Mouse (Mus musculus) heart, adult 9 months (tissue): Measurements from ENCODE around the gene Bace2.

ENCODE experiments used
- DNase-seq, 2 experiments: peaks; one replicate each; pipeline ENCODE4 v3.0.0; 2022; ENCODE audit warnings: low spot score in 2 of 2

The Bace2 gene

GRCm38 (mm10) chr16:97401741-97402140, 45.2 kb downstream of the Bace2 start:
- no peak for DNase-seq

- no peak for DNase-seq
Observed at GRCm38 (mm10) chr16:97402213-97402785, 45.8 kb downstream of the Bace2 start.

GRCm38 (mm10) chr16:97405476-97406012, 49.0 kb downstream of the Bace2 start:
- no peak for DNase-seq

GRCm38 (mm10) chr16:97417896-97418542, 61.5 kb downstream of the Bace2 start:
- DNase-seq, result peak; percentile 36 to 37

- DNase-seq, result no peak
Observed at GRCm38 (mm10) chr16:97418749-97419453, 62.4 kb downstream of the Bace2 start.

- no peak for DNase-seq
Observed at GRCm38 (mm10) chr16:97421671-97422070, 65.1 kb downstream of the Bace2 start.

GRCm38 (mm10) chr16:97423627-97424026, 67.1 kb downstream of the Bace2 start:
- no peak for DNase-seq

- no peak for DNase-seq
Observed at GRCm38 (mm10) chr16:97428026-97428425, 71.5 kb downstream of the Bace2 start.

- no peak for DNase-seq
Observed at GRCm38 (mm10) chr16:97430091-97430490, 73.5 kb downstream of the Bace2 start.

- DNase-seq, result peak; percentile 58 to 71
Observed at GRCm38 (mm10) chr16:97431328-97431727, 74.8 kb downstream of the Bace2 start.

GRCm38 (mm10) chr16:97434206-97434605, 77.7 kb downstream of the Bace2 start:
- no peak for DNase-seq

- DNase-seq, result no peak
Observed at GRCm38 (mm10) chr16:97437448-97438056, 81.0 kb downstream of the Bace2 start.

GRCm38 (mm10) chr16:97438191-97438590, 81.6 kb downstream of the Bace2 start:
- DNase-seq, result no peak

- no peak for DNase-seq
Observed at GRCm38 (mm10) chr16:97441967-97442366, 85.4 kb downstream of the Bace2 start.

- DNase-seq, result peak; percentile 30 to 46
Observed at GRCm38 (mm10) chr16:97443670-97444263, 87.2 kb downstream of the Bace2 start.

- DNase-seq, result no peak
Observed at GRCm38 (mm10) chr16:97447386-97447785, 90.8 kb downstream of the Bace2 start.

GRCm38 (mm10) chr16:97459831-97460230, 103.3 kb downstream of the Bace2 start:
- DNase-seq, result no peak

GRCm38 (mm10) chr16:97461271-97461670, 104.7 kb downstream of the Bace2 start:
- DNase-seq, result no peak

GRCm38 (mm10) chr16:97462481-97463181, 106.1 kb downstream of the Bace2 start, which contains the start of gene Mx1:
TSS of gene Mx1 (minus strand) at chr16:97462907.
- DNase-seq, result peak; percentile 4 to 15

- DNase-seq, result no peak
Observed at GRCm38 (mm10) chr16:97466182-97466957, 109.8 kb downstream of the Bace2 start.
